Mouse (Mus musculus): ENCODE measurements around the gene Arpc2.

Gene Arpc2

GRCm38 (mm10) chr1:74300347-74301110 is 64.6 kb downstream of the Arpc2 start:
- DNase-seq (ENCODE audit: low spot score in 2 of 2) = no peak

DNA sequence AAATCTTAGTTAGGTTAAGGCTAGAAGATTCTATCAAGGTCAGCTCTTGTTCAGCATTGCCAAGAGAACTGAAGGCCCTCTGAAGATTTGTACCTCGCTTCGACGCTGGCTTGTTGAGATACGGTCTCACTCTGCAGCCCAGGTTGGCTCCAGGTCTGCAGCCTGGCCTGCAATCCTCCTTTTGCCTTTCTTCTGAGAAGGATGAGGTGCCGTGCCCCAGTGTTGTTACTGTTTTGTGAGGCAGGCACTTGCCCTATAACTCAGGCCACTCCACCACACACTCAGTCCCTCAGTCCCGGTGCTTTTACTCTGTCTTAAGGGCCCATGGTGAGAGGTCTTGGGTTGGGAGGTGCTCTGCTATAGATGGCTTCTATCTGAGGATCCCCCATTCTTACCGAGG is 66.3 kb downstream of the Arpc2 start:
- DNase-seq (ENCODE audit: low spot score in 2 of 2) = no peak

DNA sequence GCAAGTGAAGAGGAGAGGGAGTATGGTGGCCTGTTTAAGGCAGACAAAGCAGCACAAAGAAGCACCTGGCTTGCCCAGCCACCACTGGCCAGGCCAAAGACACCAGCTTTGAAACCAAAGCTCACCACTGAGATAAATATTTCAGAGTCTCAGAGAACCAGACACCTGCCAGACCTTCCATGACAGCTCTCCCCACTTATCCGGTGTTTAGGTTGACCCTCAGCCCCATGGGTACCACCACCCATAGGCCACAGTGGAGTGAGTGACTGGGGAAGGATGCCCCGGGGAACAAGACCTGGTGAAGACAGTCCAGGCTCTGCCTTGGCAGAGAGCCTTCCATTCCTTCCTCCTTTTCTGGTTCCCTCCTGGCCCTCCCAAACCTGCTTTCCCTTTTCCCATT is 67.0 kb downstream of the Arpc2 start:
- DNase-seq (ENCODE audit: low spot score in 2 of 2) = no peak

- peak in 1 of 2 experiments; percentile 51 for DNase-seq (ENCODE audit: low spot score in 2 of 2)
These were observed 67.8 kb downstream of the Arpc2 start for GRCm38 (mm10) chr1:74303509-74304338.

- no peak for DNase-seq (ENCODE audit: low spot score in 2 of 2)
These were observed 68.5 kb downstream of the Arpc2 start for GRCm38 (mm10) chr1:74304339-74304790.

DNA sequence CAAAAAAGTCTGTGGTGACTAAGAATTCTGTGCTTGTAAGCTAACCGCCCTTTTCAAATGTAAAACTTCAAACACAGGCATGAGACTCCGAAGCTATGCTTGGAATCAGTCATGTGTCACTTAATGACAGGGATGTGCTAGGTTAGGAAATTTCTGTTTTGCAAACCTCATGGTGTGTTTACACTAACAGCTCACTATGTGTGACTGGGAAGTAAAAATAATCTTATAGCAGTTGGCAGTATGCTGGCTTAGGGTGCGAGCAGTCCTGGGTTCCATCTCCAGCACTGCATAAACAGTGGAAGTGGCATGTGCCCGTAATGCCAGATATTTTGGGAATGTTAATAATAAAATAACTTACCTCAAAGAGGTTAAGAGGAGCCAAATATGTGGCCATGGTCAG is 69.1 kb downstream of the Arpc2 start:
- DNase-seq (ENCODE audit: low spot score in 2 of 2) = no peak

- DNase-seq (ENCODE audit: low spot score in 2 of 2) = no peak
These were observed 69.6 kb downstream of the Arpc2 start, which contains the start of gene Tmbim1 for GRCm38 (mm10) chr1:74305522-74305921. Gene Tmbim1 (minus strand): TSS chr1:74305622.

- no peak for DNase-seq (ENCODE audit: low spot score in 2 of 2)
These were observed 71.3 kb downstream of the Arpc2 start for GRCm38 (mm10) chr1:74307146-74307545.

DNA sequence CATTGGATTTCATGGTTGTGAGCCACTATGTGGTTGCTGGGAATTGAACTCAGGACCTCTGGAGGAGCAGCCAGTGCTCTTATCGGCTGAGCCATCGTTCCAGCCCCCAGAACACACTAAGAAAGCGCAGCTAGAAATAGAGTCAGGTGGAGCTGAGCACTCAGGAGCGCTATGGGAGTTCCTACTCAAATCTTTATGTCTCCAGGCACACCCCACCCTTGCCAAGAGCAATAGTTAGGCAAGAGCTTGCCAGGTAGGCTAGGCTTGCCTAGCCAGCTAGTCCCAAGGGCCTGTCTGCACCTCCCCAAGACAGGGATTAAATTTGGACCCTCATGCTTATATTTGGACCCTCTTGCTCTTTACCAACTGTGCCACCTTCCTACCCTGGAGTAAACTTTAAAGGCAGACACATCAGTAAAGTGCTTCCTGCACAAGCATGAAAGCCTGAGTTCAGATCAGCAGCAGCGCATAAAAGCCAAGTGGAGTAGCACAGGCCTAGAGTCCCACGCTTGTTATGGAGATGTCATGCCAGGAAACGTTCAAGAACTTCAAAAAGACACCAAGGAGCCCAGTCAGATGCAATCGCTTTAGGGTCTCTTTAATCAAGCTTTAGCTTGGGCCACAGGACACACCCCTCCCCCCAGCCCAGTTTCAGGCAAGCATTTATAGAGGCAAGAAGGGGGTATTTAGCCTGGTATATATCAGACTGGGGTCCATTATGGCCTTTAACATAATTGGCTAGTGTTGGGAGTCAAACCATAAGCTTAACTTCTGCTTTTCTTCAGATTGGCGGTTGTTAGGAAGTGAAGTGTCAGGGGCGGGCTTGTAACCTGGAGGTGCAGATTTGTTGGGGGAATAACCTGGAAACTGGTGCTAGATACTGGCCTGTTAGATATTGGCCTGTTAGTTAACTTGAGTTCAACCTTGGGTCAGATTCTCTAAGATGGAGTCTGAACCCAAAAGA is 72.4 kb downstream of the Arpc2 start:
- no peak for DNase-seq (ENCODE audit: low spot score in 2 of 2)

DNA sequence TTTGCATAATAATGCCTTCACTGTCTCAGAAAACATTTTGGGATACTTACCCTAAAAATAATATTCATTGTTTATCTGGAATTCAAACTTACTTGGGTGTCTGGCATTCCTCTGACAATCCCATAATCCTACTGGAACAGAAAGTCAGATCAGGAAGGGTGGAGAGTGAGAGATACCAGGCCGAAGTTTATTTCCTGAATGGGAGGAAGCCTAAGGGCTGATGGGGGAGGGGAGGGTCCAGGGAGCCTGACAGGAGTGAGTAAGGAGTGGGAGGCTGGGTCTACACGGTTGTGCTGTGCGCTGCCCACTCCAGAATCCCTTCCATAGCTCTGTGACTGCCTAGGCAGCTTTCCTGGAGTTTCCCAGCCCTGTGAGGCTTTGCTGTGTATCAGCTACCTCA is 73.9 kb downstream of the Arpc2 start:
- DNase-seq (ENCODE audit: low spot score in 2 of 2) = no peak

DNA sequence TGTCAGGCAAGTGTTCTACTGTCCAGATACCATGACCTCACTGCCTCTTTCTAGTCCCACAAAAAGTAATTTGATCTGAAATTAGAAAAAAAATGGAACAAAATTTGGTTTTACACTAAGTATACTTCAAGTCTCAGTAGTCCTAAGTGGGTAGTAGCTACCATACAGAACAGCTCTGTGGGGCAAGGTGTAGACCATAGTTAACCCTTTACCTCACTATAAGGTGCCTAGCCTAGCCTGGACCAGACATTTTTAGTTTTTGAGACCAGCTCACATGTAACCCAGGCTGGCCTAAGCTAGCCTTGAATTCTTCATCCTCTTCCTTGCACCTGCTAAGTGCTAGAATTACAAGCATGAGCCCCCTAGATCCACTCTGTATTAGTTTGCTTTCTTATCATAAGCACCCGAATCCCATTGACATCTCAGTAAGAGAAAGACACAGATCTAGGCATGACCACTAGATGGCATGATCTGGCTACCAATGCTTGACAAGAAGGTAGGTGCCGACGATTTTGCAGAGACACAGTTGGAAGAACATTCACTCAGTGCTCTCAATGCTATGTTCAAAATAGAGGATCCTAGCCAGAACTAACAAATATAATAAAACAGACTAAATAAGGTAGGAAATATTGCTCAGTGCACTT is 77.3 kb downstream of the Arpc2 start:
- DNase-seq (ENCODE audit: low spot score in 2 of 2) = peak; percentile 75 to 79

DNA sequence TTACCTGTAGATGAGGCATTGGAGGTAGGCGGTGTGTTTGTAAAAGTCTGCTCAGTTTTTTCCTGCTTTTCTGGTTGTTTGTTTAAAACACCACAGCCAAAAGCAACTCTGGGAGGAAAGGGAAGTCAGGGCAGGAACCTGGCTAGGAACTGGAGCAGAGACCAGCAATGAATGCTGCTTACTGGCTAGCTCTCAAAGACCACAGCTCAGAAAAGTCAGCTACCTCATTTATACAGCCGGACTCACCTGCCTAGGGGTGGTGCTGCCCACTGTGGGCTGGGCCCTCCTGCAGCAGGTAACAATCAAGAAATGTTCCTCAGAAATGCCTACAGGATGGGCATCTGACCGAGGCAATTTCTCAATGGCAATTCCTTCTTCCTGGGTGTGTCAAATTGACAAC is 78.9 kb downstream of the Arpc2 start:
- DNase-seq (ENCODE audit: low spot score in 2 of 2) = no peak

DNA sequence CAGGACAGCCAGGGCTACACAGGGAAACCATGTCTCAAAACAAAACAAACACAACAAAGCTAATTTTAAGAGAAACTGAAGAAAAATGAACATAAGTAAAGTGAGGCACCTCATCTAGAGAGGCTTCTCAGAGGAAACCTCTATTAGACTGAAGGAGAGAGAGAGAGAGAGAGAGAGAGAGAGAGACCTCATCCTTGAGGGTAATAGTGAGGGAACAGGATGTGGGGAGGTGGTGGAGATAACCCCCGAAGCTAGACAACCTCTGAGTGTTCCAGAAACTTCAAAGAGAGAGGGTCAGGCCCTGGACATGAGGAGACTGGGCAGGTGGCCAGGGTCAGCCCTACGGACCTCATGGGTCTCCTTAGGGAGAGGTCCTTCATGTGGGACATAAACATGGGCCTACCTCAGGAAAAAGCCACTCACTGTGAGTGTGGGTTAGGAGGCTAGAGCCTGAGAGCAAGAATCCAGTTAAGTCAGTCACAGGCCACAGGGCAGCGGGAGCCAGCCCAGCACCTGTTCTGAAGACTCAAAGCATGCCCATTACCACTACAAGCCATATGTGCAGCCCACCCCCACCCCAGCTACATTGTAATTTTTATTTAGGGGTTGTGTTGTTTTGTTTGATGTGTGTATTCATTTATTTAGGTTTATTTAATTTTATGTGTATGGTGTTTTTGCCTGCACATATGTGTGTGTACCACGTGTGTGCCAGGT is 80.4 kb downstream of the Arpc2 start:
- no peak for DNase-seq (ENCODE audit: low spot score in 2 of 2)

Data from right cerebral cortex, adult 2 months (tissue).